ENCODE assay signal across 25 mouse cellular contexts in genomic region chr3:96503946-96504345, GRCm38 (mm10). TPM values are rescaled to one million over a fixed set of nuclear protein-coding genes. Genes with fewer than 3 reads are reported as not detected.
"Had no signal": no experiment of that assay in that cellular context is flagged by ENCODE, and none has a peak within 500 bp of the region (broad histone marks: within the 10 kb centered on the region; RNA-seq: fewer than 3 reads in every experiment).

No protein-coding gene starts in this region.

- H3K9ac ChIP-seq: limb, embryonic 12.5 days; liver, postnatal 0 days; midbrain, embryonic 15.5 days; neural tube, embryonic 12.5 days; neural tube, embryonic 15.5 days had no signal

- H3K27ac ChIP-seq: limb, embryonic 12.5 days; limb, embryonic 15.5 days; liver, embryonic 14.5 days; lung, embryonic 15.5 days; midbrain, embryonic 12.5 days; midbrain, embryonic 15.5 days; neural tube, embryonic 12.5 days; neural tube, embryonic 15.5 days; stomach, postnatal 0 days had no signal

- ATAC-seq: intestine, postnatal 0 days; liver, postnatal 0 days; midbrain, embryonic 15.5 days had no signal

- DNase-seq: kidney, adult 2 months; kidney, postnatal 14 days; kidney, postnatal 4 days; left cerebral cortex, postnatal 4 days; liver, postnatal 0 days; lung, postnatal 36 days; right cerebral cortex, adult 18-20 months; right cerebral cortex, postnatal 14 days; right cerebral cortex, postnatal 4 days; thymus, adult 2 months; thymus, postnatal 14 days; thymus, postnatal 4 days had no signal

- H3K36me3 ChIP-seq: limb, embryonic 12.5 days; limb, embryonic 15.5 days; lung, embryonic 15.5 days; midbrain, embryonic 12.5 days; midbrain, embryonic 15.5 days; neural tube, embryonic 12.5 days; neural tube, embryonic 15.5 days had no signal

- H3K9me3 ChIP-seq: limb, embryonic 12.5 days; limb, embryonic 15.5 days; lung, embryonic 15.5 days; megakaryocyte, embryonic 14.5 days; midbrain, embryonic 12.5 days; midbrain, embryonic 15.5 days; neural tube, embryonic 12.5 days; neural tube, embryonic 15.5 days had no signal

- H3K4me1 ChIP-seq: limb, embryonic 12.5 days; midbrain, embryonic 12.5 days; neural tube, embryonic 12.5 days had no signal

- H3K27me3 ChIP-seq: limb, embryonic 12.5 days; limb, embryonic 15.5 days; lung, embryonic 15.5 days; megakaryocyte, embryonic 14.5 days; midbrain, embryonic 12.5 days; midbrain, embryonic 15.5 days; neural tube, embryonic 12.5 days; neural tube, embryonic 15.5 days had no signal

RNA-seq across cellular contexts. Expression of gene Hfe2, which starts 21.0 kb away (rescaled TPM):
- polyA plus RNA-seq: intestine, postnatal 0 days had no signal

RNA-seq across cellular contexts. Expression of gene BC107364, which starts 51.8 kb away (rescaled TPM):
- polyA plus RNA-seq: limb, embryonic 12.5 days; liver, embryonic 11.5 days; liver, embryonic 14.5 days; liver, postnatal 0 days; midbrain, embryonic 12.5 days; midbrain, embryonic 15.5 days; neural tube, embryonic 12.5 days; neural tube, embryonic 15.5 days; stomach, embryonic 14.5 days had no signal
